Mouse (Mus musculus) G1E (cell line): ENCODE measurements around the gene Mroh2a. TPM values are rescaled to one million over a fixed set of nuclear protein-coding genes. Genes with fewer than 3 reads are reported as not detected.

ENCODE experiments used
- ATAC-seq: 2 replicates; pipeline ENCODE4 v1.8.0; 2016; ENCODE audit warnings: mild to moderate bottlenecking; ENCODE audit not compliant: insufficient number of reproducible peaks, poor library complexity, low FRiP score, severe bottlenecking; ENCODE audit errors: extremely low read depth
- DNase-seq: peaks from one replicate; pipeline ENCODE4 v3.0.0; 2012; ENCODE audit warnings: low spot score
- H3K27me3 ChIP-seq: 2 replicates; pipeline ENCODE4 v1.6.1; 2012; ENCODE audit warnings: mild to moderate bottlenecking, low read length, inconsistent platforms; ENCODE audit not compliant: insufficient read depth
- H3K36me3 ChIP-seq: replicated peaks from 2 replicates; pipeline ENCODE3; 2012; ENCODE audit warnings: mild to moderate bottlenecking, inconsistent platforms
- H3K4me1 ChIP-seq: 2 replicates; pipeline ENCODE4 v1.6.1; 2012; ENCODE audit warnings: low read depth, low read length, inconsistent platforms, mixed read lengths; ENCODE audit not compliant: insufficient read depth
- H3K4me3 ChIP-seq: 2 replicates; pipeline ENCODE4 v1.5.1; 2012; ENCODE audit warnings: low read depth, mild to moderate bottlenecking, inconsistent platforms, low read length, moderate library complexity, mixed read lengths
- H3K9me3 ChIP-seq: replicated peaks from 2 replicates; pipeline ENCODE4 v1.6.1; 2012; ENCODE audit warnings: inconsistent platforms
- CTCF ChIP-seq: IDR thresholded peaks from 2 replicates; pipeline ENCODE4 v1.5.1; 2012; ENCODE audit warnings: low read depth, low read length, inconsistent platforms, mixed read lengths
- GATA1 ChIP-seq: IDR thresholded peaks from 2 replicates; pipeline ENCODE4 v1.6.1; 2012; ENCODE audit warnings: borderline replicate concordance, low read length, inconsistent platforms, mixed read lengths
- GATA2 ChIP-seq: IDR thresholded peaks from 2 replicates; pipeline ENCODE4 v1.6.1; 2012; ENCODE audit warnings: low read depth, low read length, inconsistent platforms, borderline replicate concordance
- POLR2AphosphoS5 ChIP-seq: IDR thresholded peaks from 2 replicates; pipeline ENCODE4 v1.6.1; 2012; ENCODE audit warnings: low read depth, low read length, inconsistent platforms; ENCODE audit not compliant: insufficient replicate concordance
- TAL1 ChIP-seq: conservative IDR thresholded peaks from 2 replicates; pipeline ENCODE4 v1.6.1; 2012; ENCODE audit warnings: low read depth, low read length, inconsistent platforms, mixed read lengths
- polyA plus RNA-seq: library from polyadenylated mRNA; stranded (reverse); fragments of >175 nt; gene quantifications from 2 replicates; pipeline ENCODE4 v1.2.3, GENCODE M21; 2012
- total RNA-seq, 2 experiments: library from RNA; stranded (forward) in 1 of 2; stranded (reverse) in 1 of 2; fragments of 200-1000 nt in 1 of 2; fragments of >200 nt in 1 of 2; fragmentation: Nextera tagmentation in 1 of 2; gene quantifications; 2 replicates each; pipeline ENCODE4 v1.2.3; 2014 to 2017

Mroh2a gene
- total RNA-seq (2014; fragmentation: Nextera tagmentation) (not detected in 2 replicates), total RNA-seq (2017) (0.23 and 0.49 TPM in 2 replicates), polyA plus RNA-seq (not detected in 2 replicates)

DNA sequence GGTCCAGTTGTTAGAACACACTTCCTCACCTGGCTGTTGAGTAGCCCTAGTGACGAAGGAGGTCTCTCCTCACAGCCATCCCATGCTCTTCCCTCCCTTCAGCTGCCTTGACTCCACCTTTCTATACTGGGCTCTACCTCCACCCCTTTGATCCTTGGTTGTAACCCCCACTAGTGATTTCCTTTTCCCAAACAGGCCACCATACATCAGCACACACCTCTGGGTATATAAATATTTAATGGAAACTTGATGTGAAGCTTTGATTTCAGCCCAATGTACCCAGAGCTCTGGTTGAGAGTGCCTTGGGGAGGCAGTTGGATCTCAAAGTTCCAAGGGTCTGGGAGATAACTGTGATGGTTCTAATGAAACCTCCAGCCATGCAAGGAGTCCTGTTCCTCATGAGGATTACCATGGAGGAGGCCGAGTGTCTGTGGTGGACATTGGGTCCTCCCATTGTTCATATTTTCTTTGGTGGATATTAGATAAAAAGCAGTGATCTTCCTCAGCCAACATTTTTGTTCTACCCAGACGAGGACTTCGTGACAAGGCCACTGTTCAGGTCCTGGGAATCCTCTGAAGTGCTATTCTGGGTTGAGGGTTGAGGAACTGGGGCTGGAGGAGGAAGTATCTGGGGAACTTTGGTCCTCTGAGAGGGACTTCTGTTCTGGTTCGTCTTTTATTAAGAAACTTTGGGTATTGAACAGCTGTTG is at the start of gene Mroh2a:
TSS of gene Mroh2a (plus strand) at position 317 of the 710 bp plus-strand sequence.
- H3K4me1 ChIP-seq, result no peaks in the 10 kb centered on the region
- H3K36me3 ChIP-seq, result no peaks in the 10 kb centered on the region
- no peak for DNase-seq
- H3K27me3 ChIP-seq, result no peaks in the 10 kb centered on the region
- no peak for ATAC-seq
- no peaks in the 10 kb centered on the region for H3K9me3 ChIP-seq
- no peak for TF ChIP-seq GATA1
- no peak for TF ChIP-seq POLR2AphosphoS5
- no peak for TF ChIP-seq CTCF
- TF ChIP-seq TAL1, result no peak
- no peak within 1 kb of the TSS for H3K4me3 ChIP-seq

DNA sequence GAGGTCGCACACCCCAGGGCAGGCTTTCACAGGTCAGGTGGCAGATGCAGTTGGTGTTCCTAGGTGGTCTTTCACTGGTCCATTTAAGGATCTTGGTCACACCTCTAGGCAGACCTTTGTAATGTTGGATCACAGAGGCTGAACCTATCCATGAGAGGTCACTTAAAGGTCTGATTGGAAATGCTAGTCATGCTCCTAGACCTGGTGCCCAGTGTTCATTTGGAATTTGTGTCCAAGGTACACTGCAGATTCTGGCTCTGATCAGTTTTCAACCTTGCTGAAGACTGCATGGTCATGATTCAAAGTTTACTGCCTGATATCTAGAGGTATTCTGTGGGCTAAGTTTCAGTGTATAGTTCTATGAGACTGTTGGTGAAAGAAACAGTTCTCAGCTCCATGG is 47.1 kb upstream of the Mroh2a start:
- H3K36me3 ChIP-seq, result no peaks in the 10 kb centered on the region
- TF ChIP-seq CTCF (no peak), GATA1 (no peak), TAL1 (no peak), GATA2 (no peak), POLR2AphosphoS5 (no peak)
- H3K4me1 ChIP-seq, result no peaks in the 10 kb centered on the region
- peaks cover 16% of the 10 kb centered on the region for H3K9me3 ChIP-seq
- H3K4me3 ChIP-seq, result no peak overlapping the region
- no peaks in the 10 kb centered on the region for H3K27me3 ChIP-seq
- ATAC-seq (no peak), DNase-seq (no peak)

- TF ChIP-seq POLR2AphosphoS5, result no peak
- TF ChIP-seq GATA1, result no peak
- no peak for TF ChIP-seq GATA2
- TF ChIP-seq TAL1, result no peak
- TF ChIP-seq CTCF, result no peak
- H3K9me3 ChIP-seq, result no peaks in the 10 kb centered on the region
These were observed 40.4 kb upstream of the Mroh2a start for GRCm38 (mm10) chr1:88186325-88186935.

GRCm38 (mm10) chr1:88192136-88192535 is 34.6 kb upstream of the Mroh2a start:
- no peak for TF ChIP-seq GATA2
- TF ChIP-seq POLR2AphosphoS5, result no peak
- no peak for TF ChIP-seq CTCF
- TF ChIP-seq TAL1, result no peak
- TF ChIP-seq GATA1, result no peak
- ATAC-seq (no peak), DNase-seq (no peak)
- Histone ChIP-seq H3K27me3 (no peaks in the 10 kb centered on the region), H3K4me1 (no peaks in the 10 kb centered on the region), H3K9me3 (no peaks in the 10 kb centered on the region), H3K4me3 (no peak overlapping the region), H3K36me3 (no peaks in the 10 kb centered on the region)

More at GRCm38 (mm10) chr1:88186325-88186935, 40.4 kb upstream of the Mroh2a start:
- no peak overlapping the region for H3K4me3 ChIP-seq
- H3K27me3 ChIP-seq, result no peaks in the 10 kb centered on the region
- H3K4me1 ChIP-seq, result no peaks in the 10 kb centered on the region
- ATAC-seq (no peak), DNase-seq (no peak)
- H3K36me3 ChIP-seq, result no peaks in the 10 kb centered on the region

- Histone ChIP-seq H3K4me3 (no peak overlapping the region), H3K27me3 (peaks cover 7% of the 10 kb centered on the region), H3K9me3 (no peaks in the 10 kb centered on the region), H3K4me1 (no peaks in the 10 kb centered on the region), H3K36me3 (no peaks in the 10 kb centered on the region)
- no peak for ATAC-seq
- DNase-seq, result no peak
- TF ChIP-seq CTCF (no peak), POLR2AphosphoS5 (no peak), GATA2 (no peak), GATA1 (no peak), TAL1 (no peak)
These were observed 31.1 kb upstream of the Mroh2a start for GRCm38 (mm10) chr1:88195687-88196086.

- Histone ChIP-seq H3K4me1 (no peaks in the 10 kb centered on the region), H3K36me3 (no peaks in the 10 kb centered on the region), H3K4me3 (no peak overlapping the region), H3K27me3 (peaks cover 7% of the 10 kb centered on the region), H3K9me3 (no peaks in the 10 kb centered on the region)
- TF ChIP-seq GATA1 (no peak), GATA2 (no peak), CTCF (no peak), POLR2AphosphoS5 (no peak), TAL1 (no peak)
- no peak for ATAC-seq
- DNase-seq, result no peak
These were observed 29.3 kb upstream of the Mroh2a start for GRCm38 (mm10) chr1:88197443-88197842.
